Mouse (Mus musculus): ENCODE measurements at regions not wholly inside any gene's neighbourhood (a gene's known extent, or its start where the extent isn't known, plus 50 kb on each side); places are given as distances from the start of the nearest gene placed in this dataset.

DNA sequence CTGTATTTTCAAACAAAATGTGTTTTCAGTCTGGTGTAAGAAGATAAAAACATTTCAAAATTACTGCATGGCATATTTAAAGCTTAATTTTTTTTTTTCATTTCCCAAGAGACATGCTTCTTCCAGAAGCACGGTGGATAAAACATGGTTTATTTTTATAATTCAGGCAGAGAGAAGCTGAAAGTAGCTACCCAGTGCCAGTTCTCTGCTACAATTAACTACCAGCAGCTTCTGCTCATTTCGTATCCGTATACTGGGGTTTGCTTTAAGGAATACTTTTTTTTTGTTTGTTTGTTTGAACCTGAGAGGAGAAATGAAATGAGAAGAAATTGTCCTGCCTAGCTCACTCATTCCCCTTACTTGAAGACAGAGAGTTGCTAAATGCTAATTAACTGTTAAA is 98.9 kb upstream of the Tmtc1 start:
- TF ChIP-seq GATA1 (IDR thresholded peaks at IDR 0.05; ENCODE audit: borderline replicate concordance, low read length) (no peak), POLR2AphosphoS5 (IDR thresholded peaks at IDR 0.05; ENCODE audit: insufficient replicate concordance, low read depth, low read length) (no peak), GATA2 (IDR thresholded peaks at IDR 0.05; ENCODE audit: borderline replicate concordance, low read depth, low read length) (no peak), CTCF (IDR thresholded peaks at IDR 0.05; ENCODE audit: low read depth, low read length) (no peak), TAL1 (conservative IDR thresholded peaks at IDR 0.05; ENCODE audit: low read depth, low read length) (no peak)
- peaks cover 3% of the 10 kb centered on the region; the same call in 1 of the 2 replicates for H3K27me3 ChIP-seq (ENCODE audit: insufficient read depth, low read length)
- ATAC-seq (ENCODE audit: extremely low read depth, insufficient number of reproducible peaks, low FRiP score, poor library complexity, severe bottlenecking) (no peak), DNase-seq (ENCODE audit: low spot score) (no peak)
- no peak overlapping the region for H3K4me3 ChIP-seq (ENCODE audit: low read depth, low read length)
- no peaks in the 10 kb centered on the region for H3K9me3 ChIP-seq (replicated peaks)
- no peaks in the 10 kb centered on the region for H3K36me3 ChIP-seq (replicated peaks)
- H3K4me1 ChIP-seq (ENCODE audit: insufficient read depth, low read depth, low read length), result no peaks in the 10 kb centered on the region

- H3K36me3 ChIP-seq (replicated peaks), result no peaks in the 10 kb centered on the region
- H3K27me3 ChIP-seq (ENCODE audit: insufficient read depth, low read length), result peaks cover 3% of the 10 kb centered on the region; the same call in 1 of the 2 replicates
- H3K4me1 ChIP-seq (ENCODE audit: insufficient read depth, low read depth, low read length), result no peaks in the 10 kb centered on the region
- DNase-seq (ENCODE audit: low spot score) (no peak), ATAC-seq (ENCODE audit: extremely low read depth, insufficient number of reproducible peaks, low FRiP score, poor library complexity, severe bottlenecking) (no peak)
- H3K9me3 ChIP-seq (replicated peaks), result no peaks in the 10 kb centered on the region
- TF ChIP-seq GATA2 (IDR thresholded peaks at IDR 0.05; ENCODE audit: borderline replicate concordance, low read depth, low read length) (no peak), POLR2AphosphoS5 (IDR thresholded peaks at IDR 0.05; ENCODE audit: insufficient replicate concordance, low read depth, low read length) (no peak), GATA1 (IDR thresholded peaks at IDR 0.05; ENCODE audit: borderline replicate concordance, low read length) (no peak), CTCF (IDR thresholded peaks at IDR 0.05; ENCODE audit: low read depth, low read length) (no peak), TAL1 (conservative IDR thresholded peaks at IDR 0.05; ENCODE audit: low read depth, low read length) (no peak)
- H3K4me3 ChIP-seq (ENCODE audit: low read depth, low read length), result no peak overlapping the region
Observed at GRCm38 (mm10) chr6:148541981-148542380, 97.8 kb upstream of the Tmtc1 start.

DNA sequence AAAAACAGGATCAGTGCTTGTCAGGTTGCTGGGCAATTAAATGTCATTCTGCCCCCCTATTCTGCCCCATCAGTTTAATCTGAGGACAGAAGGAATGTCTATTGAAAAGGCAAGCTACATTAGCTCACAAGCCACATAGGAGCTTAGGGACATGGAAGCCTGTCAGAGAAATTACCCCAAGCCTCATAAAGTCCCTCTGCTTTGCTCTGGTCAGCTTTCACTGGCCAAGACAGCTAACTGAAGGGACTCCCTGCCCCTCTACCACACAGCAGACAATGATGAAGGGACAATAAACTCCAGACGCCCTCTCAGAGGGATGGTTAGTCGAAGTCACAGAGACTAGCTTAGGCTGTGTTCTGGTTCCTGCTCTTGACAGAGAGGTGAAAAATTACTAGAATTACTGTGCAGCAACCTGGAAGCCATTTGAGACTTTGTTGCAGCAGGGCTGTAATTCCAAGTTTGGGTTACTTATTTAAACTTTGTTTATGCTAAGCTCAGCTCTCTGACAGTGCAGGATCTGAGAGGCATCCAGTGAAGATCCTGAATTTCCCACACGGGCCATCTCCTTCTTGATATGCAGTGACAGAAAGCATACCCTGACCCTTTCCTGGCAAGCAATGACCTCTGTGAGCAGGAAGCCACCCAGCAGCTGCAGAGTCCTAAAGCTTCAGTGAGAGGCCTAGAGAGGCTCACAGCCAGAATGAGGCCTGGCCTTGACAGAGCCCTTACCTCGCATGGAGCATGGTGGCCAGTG is 95.2 kb upstream of the Tmtc1 start:
- H3K9me3 ChIP-seq (replicated peaks), result no peaks in the 10 kb centered on the region
- H3K36me3 ChIP-seq (replicated peaks), result no peaks in the 10 kb centered on the region
- no peak for TF ChIP-seq GATA1 (IDR thresholded peaks at IDR 0.05; ENCODE audit: borderline replicate concordance, low read length)
- TF ChIP-seq TAL1 (conservative IDR thresholded peaks at IDR 0.05; ENCODE audit: low read depth, low read length), result no peak
- TF ChIP-seq CTCF (IDR thresholded peaks at IDR 0.05; ENCODE audit: low read depth, low read length), result no peak
- TF ChIP-seq POLR2AphosphoS5 (IDR thresholded peaks at IDR 0.05; ENCODE audit: insufficient replicate concordance, low read depth, low read length), result no peak
- TF ChIP-seq GATA2 (IDR thresholded peaks at IDR 0.05; ENCODE audit: borderline replicate concordance, low read depth, low read length), result no peak
- DNase-seq (ENCODE audit: low spot score), result no peak
- no peak for ATAC-seq (ENCODE audit: extremely low read depth, insufficient number of reproducible peaks, low FRiP score, poor library complexity, severe bottlenecking)
- no peaks in the 10 kb centered on the region for H3K4me1 ChIP-seq (ENCODE audit: insufficient read depth, low read depth, low read length)
- H3K27me3 ChIP-seq (ENCODE audit: insufficient read depth, low read length), result peaks cover 3% of the 10 kb centered on the region; the same call in 1 of the 2 replicates
- H3K4me3 ChIP-seq (ENCODE audit: low read depth, low read length), result no peak overlapping the region

GRCm38 (mm10) chr6:148534364-148534763 is 90.2 kb upstream of the Tmtc1 start:
- TF ChIP-seq POLR2AphosphoS5 (IDR thresholded peaks at IDR 0.05; ENCODE audit: insufficient replicate concordance, low read depth, low read length), result no peak
- no peak for TF ChIP-seq CTCF (IDR thresholded peaks at IDR 0.05; ENCODE audit: low read depth, low read length)
- no peak for TF ChIP-seq TAL1 (conservative IDR thresholded peaks at IDR 0.05; ENCODE audit: low read depth, low read length)
- no peak for TF ChIP-seq GATA1 (IDR thresholded peaks at IDR 0.05; ENCODE audit: borderline replicate concordance, low read length)
- no peak for TF ChIP-seq GATA2 (IDR thresholded peaks at IDR 0.05; ENCODE audit: borderline replicate concordance, low read depth, low read length)
- H3K4me3 ChIP-seq (ENCODE audit: low read depth, low read length), result no peak overlapping the region
- H3K27me3 ChIP-seq (ENCODE audit: insufficient read depth, low read length), result 0 out of 2 replicates have a peak, but pooled peaks cover 5% of the 10 kb centered on the region
- no peaks in the 10 kb centered on the region for H3K4me1 ChIP-seq (ENCODE audit: insufficient read depth, low read depth, low read length)
- DNase-seq (ENCODE audit: low spot score), result no peak
- no peak for ATAC-seq (ENCODE audit: extremely low read depth, insufficient number of reproducible peaks, low FRiP score, poor library complexity, severe bottlenecking)
- H3K36me3 ChIP-seq (replicated peaks), result no peaks in the 10 kb centered on the region
- H3K9me3 ChIP-seq (replicated peaks), result no peaks in the 10 kb centered on the region

DNA sequence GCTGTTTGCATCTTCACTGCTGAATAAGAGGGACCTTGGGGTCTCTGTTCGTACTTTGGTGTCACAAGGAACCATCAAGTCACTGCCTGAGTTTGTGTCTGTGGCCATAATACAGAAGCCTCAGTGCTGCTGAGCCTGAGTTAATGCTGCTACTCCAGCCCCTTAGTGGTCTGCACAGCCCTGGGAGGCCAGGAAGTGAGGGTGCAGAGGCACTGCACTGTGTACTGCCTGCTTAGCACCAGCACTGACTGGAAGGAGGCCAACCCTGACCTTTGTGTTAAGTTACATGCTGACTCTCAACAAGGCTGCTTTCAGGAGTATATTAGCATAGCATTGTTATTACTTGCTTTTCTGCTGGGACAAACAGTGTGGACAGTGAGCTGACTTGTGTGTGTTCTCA is 86.9 kb upstream of the Tmtc1 start:
- H3K4me3 ChIP-seq (ENCODE audit: low read depth, low read length), result no peak overlapping the region
- TF ChIP-seq GATA1 (IDR thresholded peaks at IDR 0.05; ENCODE audit: borderline replicate concordance, low read length) (no peak), TAL1 (conservative IDR thresholded peaks at IDR 0.05; ENCODE audit: low read depth, low read length) (no peak), POLR2AphosphoS5 (IDR thresholded peaks at IDR 0.05; ENCODE audit: insufficient replicate concordance, low read depth, low read length) (no peak), CTCF (IDR thresholded peaks at IDR 0.05; ENCODE audit: low read depth, low read length) (no peak), GATA2 (IDR thresholded peaks at IDR 0.05; ENCODE audit: borderline replicate concordance, low read depth, low read length) (no peak)
- 0 out of 2 replicates have a peak, but pooled peaks cover 5% of the 10 kb centered on the region for H3K27me3 ChIP-seq (ENCODE audit: insufficient read depth, low read length)
- H3K9me3 ChIP-seq (replicated peaks), result no peaks in the 10 kb centered on the region
- no peaks in the 10 kb centered on the region for H3K36me3 ChIP-seq (replicated peaks)
- ATAC-seq (ENCODE audit: extremely low read depth, insufficient number of reproducible peaks, low FRiP score, poor library complexity, severe bottlenecking) (no peak), DNase-seq (ENCODE audit: low spot score) (no peak)
- no peaks in the 10 kb centered on the region for H3K4me1 ChIP-seq (ENCODE audit: insufficient read depth, low read depth, low read length)

DNA sequence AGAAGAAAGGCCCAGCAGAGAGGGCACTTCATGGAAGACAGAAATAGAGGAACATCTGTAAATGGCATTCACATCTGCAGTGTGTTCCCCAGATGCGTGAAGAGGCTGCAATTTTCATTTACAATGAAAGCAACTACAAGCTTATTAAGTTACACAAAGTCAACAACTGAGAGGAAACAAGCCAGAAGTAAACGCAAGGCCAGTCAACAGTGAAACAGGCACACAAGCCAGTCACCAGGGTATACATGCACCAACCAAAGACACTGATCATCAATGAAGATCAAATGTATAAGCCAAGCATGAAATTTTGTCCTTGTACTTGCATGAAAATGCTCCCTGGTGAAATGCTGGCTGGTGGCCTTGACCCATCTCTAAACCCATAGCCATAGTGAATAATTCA is 84.4 kb upstream of the Tmtc1 start:
- H3K4me3 ChIP-seq (ENCODE audit: low read depth, low read length), result no peak overlapping the region
- ATAC-seq (ENCODE audit: extremely low read depth, insufficient number of reproducible peaks, low FRiP score, poor library complexity, severe bottlenecking) (no peak), DNase-seq (ENCODE audit: low spot score) (no peak)
- TF ChIP-seq GATA2 (IDR thresholded peaks at IDR 0.05; ENCODE audit: borderline replicate concordance, low read depth, low read length) (no peak), GATA1 (IDR thresholded peaks at IDR 0.05; ENCODE audit: borderline replicate concordance, low read length) (no peak), CTCF (IDR thresholded peaks at IDR 0.05; ENCODE audit: low read depth, low read length) (no peak), POLR2AphosphoS5 (IDR thresholded peaks at IDR 0.05; ENCODE audit: insufficient replicate concordance, low read depth, low read length) (no peak), TAL1 (conservative IDR thresholded peaks at IDR 0.05; ENCODE audit: low read depth, low read length) (no peak)
- H3K27me3 ChIP-seq (ENCODE audit: insufficient read depth, low read length), result 0 out of 2 replicates have a peak, but pooled peaks cover 5% of the 10 kb centered on the region
- H3K9me3 ChIP-seq (replicated peaks), result no peaks in the 10 kb centered on the region
- H3K36me3 ChIP-seq (replicated peaks), result no peaks in the 10 kb centered on the region
- H3K4me1 ChIP-seq (ENCODE audit: insufficient read depth, low read depth, low read length), result no peaks in the 10 kb centered on the region
